Mouse (Mus musculus): ENCODE measurements around the gene Ak6. TPM values are rescaled to one million over a fixed set of nuclear protein-coding genes. Genes with fewer than 3 reads are reported as not detected.

The Ak6 gene
- polyA plus RNA-seq, 1 experiment from 2014 or later, result 336 TPM

GRCm38 (mm10) chr13:100684355-100684754, 33.6 kb downstream of the Ak6 start:
- Histone ChIP-seq H3K9ac (ENCODE audit: low read length) (no peak overlapping the region), H3K27ac (ENCODE audit: low read depth, low read length) (no peak overlapping the region), H3K4me1 (ENCODE audit: control insufficient read depth, insufficient read depth, low read length) (no peaks in the 10 kb centered on the region), H3K9me3 (ENCODE audit: control insufficient read depth, low read length) (no peaks in the 10 kb centered on the region), H3K4me3 (ENCODE audit: low read depth, low read length) (no peak overlapping the region), H3K36me3 (ENCODE audit: control insufficient read depth, insufficient read depth, low read length) (no peaks in the 10 kb centered on the region), H3K27me3 (ENCODE audit: control insufficient read depth, insufficient read depth, low read length) (no peaks in the 10 kb centered on the region), H3K4me2 (ENCODE audit: low read depth) (no peak overlapping the region)
- ATAC-seq (ENCODE audit: insufficient read depth, low FRiP score, low TSS enrichment) (no peak), DNase-seq (ENCODE audit: low spot score) (no peak)
- 70% methylated on average over 2 of the region's 2 CpGs for WGBS

GRCm38 (mm10) chr13:100687513-100687912, 36.7 kb downstream of the Ak6 start:
- WGBS, result 73% methylated on average over 7 of the region's 7 CpGs
- Histone ChIP-seq H3K9me3 (ENCODE audit: control insufficient read depth, low read length) (no peaks in the 10 kb centered on the region), H3K4me1 (ENCODE audit: control insufficient read depth, insufficient read depth, low read length) (no peaks in the 10 kb centered on the region), H3K36me3 (ENCODE audit: control insufficient read depth, insufficient read depth, low read length) (no peaks in the 10 kb centered on the region), H3K27ac (ENCODE audit: low read depth, low read length) (no peak overlapping the region), H3K27me3 (ENCODE audit: control insufficient read depth, insufficient read depth, low read length) (no peaks in the 10 kb centered on the region), H3K4me2 (ENCODE audit: low read depth) (no peak overlapping the region), H3K4me3 (ENCODE audit: low read depth, low read length) (no peak overlapping the region), H3K9ac (ENCODE audit: low read length) (no peak overlapping the region)
- DNase-seq (ENCODE audit: low spot score), result no peak
- no peak for ATAC-seq (ENCODE audit: insufficient read depth, low FRiP score, low TSS enrichment)

GRCm38 (mm10) chr13:100697541-100697940, 46.8 kb downstream of the Ak6 start:
- DNase-seq (ENCODE audit: low spot score) (no peak), ATAC-seq (ENCODE audit: insufficient read depth, low FRiP score, low TSS enrichment) (no peak)
- H3K9ac ChIP-seq (ENCODE audit: low read length), result no peak overlapping the region
- peaks cover 8% of the 10 kb centered on the region for H3K36me3 ChIP-seq (ENCODE audit: control insufficient read depth, insufficient read depth, low read length)
- H3K27me3 ChIP-seq (ENCODE audit: control insufficient read depth, insufficient read depth, low read length), result no peaks in the 10 kb centered on the region
- no peaks in the 10 kb centered on the region for H3K9me3 ChIP-seq (ENCODE audit: control insufficient read depth, low read length)
- no peak overlapping the region for H3K4me2 ChIP-seq (ENCODE audit: low read depth)
- H3K4me3 ChIP-seq (ENCODE audit: low read depth, low read length), result no peak overlapping the region
- no peak overlapping the region for H3K27ac ChIP-seq (ENCODE audit: low read depth, low read length)
- 95% methylated on average over 3 of the region's 3 CpGs for WGBS
- H3K4me1 ChIP-seq (ENCODE audit: control insufficient read depth, insufficient read depth, low read length), result no peaks in the 10 kb centered on the region

- no peak overlapping the region for H3K4me3 ChIP-seq (ENCODE audit: low read depth, low read length)
- no peaks in the 10 kb centered on the region for H3K27me3 ChIP-seq (ENCODE audit: control insufficient read depth, insufficient read depth, low read length)
- no peaks in the 10 kb centered on the region for H3K4me1 ChIP-seq (ENCODE audit: control insufficient read depth, insufficient read depth, low read length)
- ATAC-seq (ENCODE audit: insufficient read depth, low FRiP score, low TSS enrichment) (no peak), DNase-seq (ENCODE audit: low spot score) (no peak)
- no peak overlapping the region for H3K4me2 ChIP-seq (ENCODE audit: low read depth)
- no peaks in the 10 kb centered on the region for H3K9me3 ChIP-seq (ENCODE audit: control insufficient read depth, low read length)
- no peak overlapping the region for H3K9ac ChIP-seq (ENCODE audit: low read length)
- WGBS, result 96% methylated on average over 10 of the region's 10 CpGs
- no peak overlapping the region for H3K27ac ChIP-seq (ENCODE audit: low read depth, low read length)
- peaks cover 13% of the 10 kb centered on the region for H3K36me3 ChIP-seq (ENCODE audit: control insufficient read depth, insufficient read depth, low read length)
Observed at GRCm38 (mm10) chr13:100698866-100699265, 48.1 kb downstream of the Ak6 start.

DNA sequence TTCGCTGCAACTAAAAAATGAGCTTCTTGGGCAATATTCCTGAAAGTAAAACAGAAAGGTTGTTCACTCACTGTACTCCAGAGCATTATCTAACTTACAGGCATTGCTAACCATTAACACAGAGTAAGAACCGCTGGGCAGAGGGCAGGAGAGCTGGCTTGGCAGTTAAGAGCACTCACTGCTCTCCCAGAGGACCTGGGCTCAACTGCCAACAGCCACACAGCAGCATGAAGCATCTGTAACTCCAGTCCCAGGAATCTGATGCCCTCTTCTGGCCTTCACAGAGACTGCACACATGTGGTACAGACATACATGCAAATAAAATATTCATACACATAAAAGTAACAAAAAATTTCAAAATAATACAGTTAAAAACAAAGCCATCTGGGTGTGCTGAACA, 52.7 kb downstream of the Ak6 start:
- Histone ChIP-seq H3K9ac (ENCODE audit: low read length) (no peak overlapping the region), H3K27me3 (ENCODE audit: control insufficient read depth, insufficient read depth, low read length) (no peaks in the 10 kb centered on the region), H3K4me1 (ENCODE audit: control insufficient read depth, insufficient read depth, low read length) (no peaks in the 10 kb centered on the region), H3K4me3 (ENCODE audit: low read depth, low read length) (no peak overlapping the region), H3K27ac (ENCODE audit: low read depth, low read length) (no peak overlapping the region), H3K36me3 (ENCODE audit: control insufficient read depth, insufficient read depth, low read length) (peaks cover 28% of the 10 kb centered on the region), H3K4me2 (ENCODE audit: low read depth) (no peak overlapping the region), H3K9me3 (ENCODE audit: control insufficient read depth, low read length) (no peaks in the 10 kb centered on the region)
- ATAC-seq (ENCODE audit: insufficient read depth, low FRiP score, low TSS enrichment) (no peak), DNase-seq (ENCODE audit: low spot score) (no peak)
- WGBS, result 99% methylated on average over 2 of the region's 2 CpGs

- no peak overlapping the region for H3K4me2 ChIP-seq (ENCODE audit: low read depth)
- no peaks in the 10 kb centered on the region for H3K4me1 ChIP-seq (ENCODE audit: control insufficient read depth, insufficient read depth, low read length)
- no peak overlapping the region for H3K27ac ChIP-seq (ENCODE audit: low read depth, low read length)
- no peak for ATAC-seq (ENCODE audit: insufficient read depth, low FRiP score, low TSS enrichment)
- no peaks in the 10 kb centered on the region for H3K9me3 ChIP-seq (ENCODE audit: control insufficient read depth, low read length)
- H3K4me3 ChIP-seq (ENCODE audit: low read depth, low read length), result no peak overlapping the region
- H3K27me3 ChIP-seq (ENCODE audit: control insufficient read depth, insufficient read depth, low read length), result no peaks in the 10 kb centered on the region
- WGBS, result 97% methylated on average over 7 of the region's 7 CpGs
- DNase-seq (ENCODE audit: low spot score), result no peak
- peaks cover 33% of the 10 kb centered on the region for H3K36me3 ChIP-seq (ENCODE audit: control insufficient read depth, insufficient read depth, low read length)
- no peak overlapping the region for H3K9ac ChIP-seq (ENCODE audit: low read length)
Observed at GRCm38 (mm10) chr13:100706206-100706605, 55.4 kb downstream of the Ak6 start.

DNA sequence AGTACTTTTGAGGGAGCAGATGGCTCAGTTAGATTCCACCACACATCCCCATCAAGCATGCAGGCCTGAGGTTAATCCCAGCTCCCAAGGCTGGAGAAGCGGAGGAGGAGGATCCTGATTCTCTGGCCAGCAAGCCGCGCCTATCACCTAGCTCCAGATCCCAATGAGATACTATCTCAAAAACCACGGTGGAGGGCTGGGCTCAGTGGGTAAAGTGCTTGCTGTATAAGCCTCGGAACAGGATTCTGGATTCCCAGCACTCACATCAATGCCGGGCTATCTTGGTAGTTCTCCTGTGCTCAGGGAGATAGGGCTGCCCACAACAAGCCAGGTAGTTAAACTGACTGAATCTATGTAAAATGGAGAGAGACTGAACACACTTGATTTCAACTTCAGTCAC, 64.7 kb downstream of the Ak6 start:
- Histone ChIP-seq H3K4me1 (ENCODE audit: control insufficient read depth, insufficient read depth, low read length) (no peaks in the 10 kb centered on the region), H3K36me3 (ENCODE audit: control insufficient read depth, insufficient read depth, low read length) (peaks cover 15% of the 10 kb centered on the region), H3K27ac (ENCODE audit: low read depth, low read length) (no peak overlapping the region), H3K27me3 (ENCODE audit: control insufficient read depth, insufficient read depth, low read length) (no peaks in the 10 kb centered on the region), H3K9ac (ENCODE audit: low read length) (no peak overlapping the region), H3K4me2 (ENCODE audit: low read depth) (no peak overlapping the region), H3K4me3 (ENCODE audit: low read depth, low read length) (no peak overlapping the region), H3K9me3 (ENCODE audit: control insufficient read depth, low read length) (no peaks in the 10 kb centered on the region)
- 95% methylated on average over 6 of the region's 6 CpGs for WGBS
- no peak for ATAC-seq (ENCODE audit: insufficient read depth, low FRiP score, low TSS enrichment)
- DNase-seq (ENCODE audit: low spot score), result no peak

Other genes starting within 250 kb of the Ak6 start
- gene Naip1, start 198.1 kb upstream of the Ak6 start, polyA plus RNA-seq (2014; fragmentation: Nextera tagmentation; extraction: Ambion mirVana), result not detected in 2 replicates
- 86.0 and 86.6 TPM in 2 replicates for gene Gtf2h2, start 158.4 kb upstream of the Ak6 start, polyA plus RNA-seq (2014; fragmentation: Nextera tagmentation; extraction: Ambion mirVana)
- gene Ocln, start 98.3 kb upstream of the Ak6 start, polyA plus RNA-seq (2014; fragmentation: Nextera tagmentation; extraction: Ambion mirVana), result 1.3 and 1.5 TPM in 2 replicates
- gene Marveld2, start 34.0 kb upstream of the Ak6 start, polyA plus RNA-seq (2014; fragmentation: Nextera tagmentation; extraction: Ambion mirVana), result 2.4 and 2.6 TPM in 2 replicates
- 25.3 and 28.2 TPM in 2 replicates for gene Rad17, start 72 bp downstream of the Ak6 start, polyA plus RNA-seq (2014; fragmentation: Nextera tagmentation; extraction: Ambion mirVana)
- gene Taf9, start 600 bp downstream of the Ak6 start, polyA plus RNA-seq (2014; fragmentation: Nextera tagmentation; extraction: Ambion mirVana), result 16.4 and 18.4 TPM in 2 replicates
- 2.0 and 2.3 TPM in 2 replicates for gene Ccdc125, start 18.7 kb downstream of the Ak6 start, polyA plus RNA-seq (2014; fragmentation: Nextera tagmentation; extraction: Ambion mirVana)
- gene Cdk7, start 80.0 kb downstream of the Ak6 start, polyA plus RNA-seq (2014; fragmentation: Nextera tagmentation; extraction: Ambion mirVana), result 69.0 and 77.0 TPM in 2 replicates
- 129 and 144 TPM in 2 replicates for gene Mrps36, start 93.7 kb downstream of the Ak6 start, polyA plus RNA-seq (2014; fragmentation: Nextera tagmentation; extraction: Ambion mirVana)
- 44.0 and 48.3 TPM in 2 replicates for gene Cenph, start 124.9 kb downstream of the Ak6 start, polyA plus RNA-seq (2014; fragmentation: Nextera tagmentation; extraction: Ambion mirVana)
- gene Ccnb1, start 135.6 kb downstream of the Ak6 start, polyA plus RNA-seq (2014; fragmentation: Nextera tagmentation; extraction: Ambion mirVana), result 343 and 345 TPM in 2 replicates
- gene Slc30a5, start 182.4 kb downstream of the Ak6 start, polyA plus RNA-seq (2014; fragmentation: Nextera tagmentation; extraction: Ambion mirVana), result 48.2 and 49.8 TPM in 2 replicates